Mouse (Mus musculus): ENCODE data around the gene Hist1h3c.

Gene Hist1h3c

GRCm38 (mm10) chr13:23745381-23746161 lies at the start of gene Hist1h3c:
Gene Hist1h3c, minus strand, starts transcription at chr13:23745602.
- in situ Hi-C loops (cut with MboI, MseI) = loop anchor here (5.0 kb wide), 1 partner anchor 1708 kb away; the partner anchor contains the start of genes Hist1h2ah (in 2 of the 2) and Hist1h2bk (in 2 of the 2)

DNA sequence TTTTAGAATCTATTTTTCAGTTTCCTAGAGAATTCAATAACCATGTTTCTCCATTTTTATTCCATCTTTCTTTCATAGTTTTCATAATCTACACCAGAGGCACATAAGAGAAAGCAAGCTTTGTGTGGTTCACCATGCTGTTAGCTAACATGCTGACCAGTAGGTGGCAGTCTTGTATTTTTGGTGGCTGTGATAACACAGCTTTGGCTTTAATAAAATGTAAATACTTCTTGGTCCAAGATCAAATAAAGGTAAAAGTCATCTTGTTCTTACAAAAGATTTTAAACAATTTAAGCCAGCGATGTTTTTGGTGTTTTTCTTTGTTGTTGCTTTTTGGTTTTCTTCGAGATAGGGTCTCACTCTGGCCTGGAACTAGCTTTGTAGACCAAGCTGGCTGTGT lies 47.1 kb upstream of the Hist1h3c start:
- in situ Hi-C loops (cut with MboI, MseI) = loop anchor here in 1 of 2 experiments (10.0 kb wide), 1 partner anchor 502 kb away; no protein-coding TSS in a partner anchor

DNA sequence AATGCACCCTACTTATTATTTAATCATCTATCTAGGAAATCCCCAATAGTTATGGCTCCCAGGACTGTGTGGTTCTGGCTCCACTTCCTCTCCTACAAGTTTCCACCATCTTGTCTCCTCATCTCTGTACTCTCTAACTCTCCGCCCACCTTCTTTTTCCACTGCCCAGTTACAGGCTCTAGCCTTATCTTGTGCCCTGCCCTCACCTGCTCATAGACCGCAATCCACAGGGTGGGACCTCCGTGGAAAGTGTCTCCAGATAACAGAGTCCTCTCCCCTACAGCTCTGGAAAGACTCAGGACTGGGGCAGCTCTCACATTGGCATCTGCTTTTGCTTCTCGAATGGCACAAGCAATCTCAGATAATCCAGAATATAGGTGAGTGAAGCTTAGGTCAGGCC lies 33.6 kb upstream of the Hist1h3c start:
- in situ Hi-C loops (cut with MboI, MseI) = no loop called here

DNA sequence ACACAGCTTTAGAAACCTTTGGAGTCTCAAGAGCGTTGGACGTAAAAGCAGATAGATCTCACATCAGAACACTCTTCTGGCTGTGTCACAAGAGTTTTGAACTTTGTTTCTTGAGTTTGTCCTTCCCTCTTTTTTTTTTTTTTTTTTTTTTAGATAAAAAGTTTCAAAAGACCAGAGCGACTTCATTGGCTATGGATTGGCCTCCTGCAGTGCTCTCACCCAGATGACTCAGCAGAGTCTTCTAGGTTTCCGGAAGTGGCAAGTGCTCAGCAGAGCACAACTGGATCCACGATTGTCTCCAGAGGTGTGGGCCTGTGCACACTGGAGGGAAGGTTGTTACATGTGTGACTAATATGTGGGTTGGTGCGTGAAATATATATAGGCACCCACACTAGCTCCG lies 32.9 kb upstream of the Hist1h3c start:
- in situ Hi-C loops (cut with MboI, MseI) = no loop called here

DNA sequence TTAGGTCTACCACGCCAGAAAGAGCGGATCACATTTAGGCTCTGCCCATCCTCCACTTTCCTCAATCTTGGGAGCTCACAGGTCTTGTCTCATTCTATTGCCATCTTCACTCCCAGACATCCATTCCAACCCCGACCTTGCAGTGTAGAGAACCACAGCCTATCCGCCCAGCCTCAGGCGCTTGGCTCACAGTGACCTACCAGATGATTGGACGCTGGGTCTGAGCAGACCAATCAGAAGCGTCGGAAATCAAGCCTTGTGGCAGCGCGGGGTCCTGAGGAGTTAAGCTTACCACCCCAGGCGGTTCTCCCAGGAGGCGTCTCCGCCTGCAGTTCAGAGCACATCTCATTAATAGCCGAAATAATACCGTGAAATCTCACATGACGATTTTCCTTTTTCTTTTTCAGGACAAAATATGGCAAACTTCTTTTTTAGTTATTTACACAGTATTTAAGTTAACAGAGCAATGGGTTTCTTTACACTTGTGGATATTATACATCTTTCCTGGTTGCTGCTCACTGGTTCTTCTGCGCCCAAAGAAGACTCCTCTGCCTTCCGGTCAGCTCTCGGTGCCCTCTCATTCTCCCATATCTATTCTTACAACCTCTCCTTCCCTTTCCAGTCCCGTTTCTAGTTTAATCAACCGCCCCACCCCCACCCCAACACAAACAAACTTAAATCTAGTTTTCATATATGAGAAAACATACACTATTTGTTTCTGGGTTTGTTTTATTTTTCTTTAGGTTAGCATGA lies 27.3 kb upstream of the Hist1h3c start:
- in situ Hi-C loops (cut with MboI, MseI) = loop anchor here (25.0 kb wide), 1 partner anchor 1985 kb away; the partner anchor contains the start of genes Hist1h1b (in 2 of the 2), Hist1h2an (in 2 of the 2), Hist1h2bp (in 2 of the 2) and Hist1h3i (in 2 of the 2)

- in situ Hi-C loops (cut with MboI, MseI) = loop anchor here (25.0 kb wide), 1 partner anchor 1982 kb away; the partner anchor contains the start of genes Hist1h1b (in 2 of the 2), Hist1h2an (in 2 of the 2), Hist1h2bp (in 2 of the 2) and Hist1h3i (in 2 of the 2)
Measured at GRCm38 (mm10) chr13:23769613-23770012, 24.2 kb upstream of the Hist1h3c start, which contains the start of gene Trim38. Gene Trim38, plus strand, starts transcription at chr13:23769913.

DNA sequence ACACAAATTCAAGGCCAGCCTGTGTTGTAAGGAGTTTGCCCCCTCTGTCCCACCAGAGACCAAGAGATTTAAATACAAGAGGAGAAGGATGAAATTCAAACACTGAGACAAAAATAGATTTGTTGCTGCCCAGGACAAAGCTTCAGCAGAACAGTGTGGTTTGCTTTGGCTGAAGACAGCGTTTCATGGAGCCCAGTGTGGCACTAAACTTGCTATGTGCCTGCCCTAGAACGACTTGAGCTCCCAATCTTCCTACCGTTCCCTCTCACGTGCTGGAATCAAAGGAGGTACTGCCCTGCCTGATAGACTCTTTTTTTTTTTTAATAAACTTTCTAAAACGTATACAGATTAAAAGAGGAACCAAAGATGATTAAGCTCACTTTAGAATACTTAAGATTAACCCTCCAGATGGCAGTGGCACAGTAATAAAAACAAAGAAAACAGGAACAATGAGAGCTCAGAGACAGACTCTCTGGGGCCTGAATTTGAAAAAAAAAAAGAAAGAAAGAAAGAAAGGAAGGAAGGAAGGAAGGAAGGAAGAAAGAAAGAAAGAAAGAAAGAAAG lies 23.5 kb upstream of the Hist1h3c start:
- in situ Hi-C loops (cut with MboI, MseI) = loop anchor here (25.0 kb wide), 1 partner anchor 1982 kb away; the partner anchor contains the start of genes Hist1h1b (in 2 of the 2), Hist1h2an (in 2 of the 2), Hist1h2bp (in 2 of the 2) and Hist1h3i (in 2 of the 2)

DNA sequence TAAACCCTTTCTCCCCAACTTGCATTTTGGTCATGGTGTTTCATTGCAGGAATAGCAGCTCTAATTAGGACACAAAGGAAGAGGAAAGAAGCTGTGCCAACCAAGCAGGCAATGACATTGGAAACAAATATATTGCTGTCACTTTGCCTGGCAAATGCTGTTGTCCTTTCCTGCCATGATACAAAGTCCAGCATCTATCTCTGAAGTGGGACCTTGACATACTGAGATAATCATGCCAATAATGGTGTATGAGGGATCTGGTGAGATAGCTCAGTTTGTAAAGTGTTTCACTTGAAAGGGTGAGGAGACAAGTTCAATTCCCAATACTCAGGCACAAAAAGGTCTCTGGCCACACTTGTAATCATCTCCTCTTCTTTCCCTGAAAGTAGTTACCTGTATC lies 21.4 kb upstream of the Hist1h3c start:
- in situ Hi-C loops (cut with MboI, MseI) = loop anchor here (25.0 kb wide), 1 partner anchor 1979 kb away; the partner anchor contains the start of genes Hist1h1b (in 2 of the 2), Hist1h2an (in 2 of the 2), Hist1h2bp (in 2 of the 2) and Hist1h3i (in 2 of the 2)

- in situ Hi-C loops (cut with MboI, MseI) = loop anchor here (25.0 kb wide), 1 partner anchor 1978 kb away; the partner anchor contains the start of genes Hist1h1b (in 2 of the 2), Hist1h2an (in 2 of the 2), Hist1h2bp (in 2 of the 2) and Hist1h3i (in 2 of the 2)
Measured at GRCm38 (mm10) chr13:23765172-23765513, 19.7 kb upstream of the Hist1h3c start.

GRCm38 (mm10) chr13:23764324-23765171 lies 19.1 kb upstream of the Hist1h3c start:
- in situ Hi-C loops (cut with MboI, MseI) = loop anchor here (25.0 kb wide), 1 partner anchor 1977 kb away; the partner anchor contains the start of genes Hist1h1b (in 2 of the 2), Hist1h2an (in 2 of the 2), Hist1h2bp (in 2 of the 2) and Hist1h3i (in 2 of the 2)

- in situ Hi-C loops (cut with MboI, MseI) = loop anchor here (25.0 kb wide), 1 partner anchor 1976 kb away; the partner anchor contains the start of genes Hist1h1b (in 2 of the 2), Hist1h2an (in 2 of the 2), Hist1h2bp (in 2 of the 2) and Hist1h3i (in 2 of the 2)
Measured at GRCm38 (mm10) chr13:23763586-23764323, 18.4 kb upstream of the Hist1h3c start, which contains the start of gene Hist1h1a. Gene Hist1h1a, plus strand, starts transcription at chr13:23763666.

DNA sequence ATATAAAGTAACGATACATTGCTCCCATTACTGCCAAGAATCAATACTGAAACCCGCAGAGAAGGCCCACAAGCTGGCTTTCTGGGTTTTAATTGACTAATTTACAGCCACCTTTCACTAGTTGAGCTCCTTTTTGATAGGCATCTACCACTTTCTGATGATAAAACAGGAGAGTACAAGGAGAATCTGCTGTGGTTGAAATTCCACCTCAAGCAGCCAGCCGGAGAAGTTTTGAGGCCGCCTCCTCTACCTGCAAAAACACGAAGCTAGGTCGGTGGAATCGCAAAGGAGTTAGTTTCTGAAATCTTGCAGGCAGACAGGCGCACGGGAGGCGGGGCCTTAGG lies 17.8 kb upstream of the Hist1h3c start:
- in situ Hi-C loops (cut with MboI, MseI) = loop anchor here (25.0 kb wide), 1 partner anchor 1976 kb away; the partner anchor contains the start of genes Hist1h1b (in 2 of the 2), Hist1h2an (in 2 of the 2), Hist1h2bp (in 2 of the 2) and Hist1h3i (in 2 of the 2)

DNA sequence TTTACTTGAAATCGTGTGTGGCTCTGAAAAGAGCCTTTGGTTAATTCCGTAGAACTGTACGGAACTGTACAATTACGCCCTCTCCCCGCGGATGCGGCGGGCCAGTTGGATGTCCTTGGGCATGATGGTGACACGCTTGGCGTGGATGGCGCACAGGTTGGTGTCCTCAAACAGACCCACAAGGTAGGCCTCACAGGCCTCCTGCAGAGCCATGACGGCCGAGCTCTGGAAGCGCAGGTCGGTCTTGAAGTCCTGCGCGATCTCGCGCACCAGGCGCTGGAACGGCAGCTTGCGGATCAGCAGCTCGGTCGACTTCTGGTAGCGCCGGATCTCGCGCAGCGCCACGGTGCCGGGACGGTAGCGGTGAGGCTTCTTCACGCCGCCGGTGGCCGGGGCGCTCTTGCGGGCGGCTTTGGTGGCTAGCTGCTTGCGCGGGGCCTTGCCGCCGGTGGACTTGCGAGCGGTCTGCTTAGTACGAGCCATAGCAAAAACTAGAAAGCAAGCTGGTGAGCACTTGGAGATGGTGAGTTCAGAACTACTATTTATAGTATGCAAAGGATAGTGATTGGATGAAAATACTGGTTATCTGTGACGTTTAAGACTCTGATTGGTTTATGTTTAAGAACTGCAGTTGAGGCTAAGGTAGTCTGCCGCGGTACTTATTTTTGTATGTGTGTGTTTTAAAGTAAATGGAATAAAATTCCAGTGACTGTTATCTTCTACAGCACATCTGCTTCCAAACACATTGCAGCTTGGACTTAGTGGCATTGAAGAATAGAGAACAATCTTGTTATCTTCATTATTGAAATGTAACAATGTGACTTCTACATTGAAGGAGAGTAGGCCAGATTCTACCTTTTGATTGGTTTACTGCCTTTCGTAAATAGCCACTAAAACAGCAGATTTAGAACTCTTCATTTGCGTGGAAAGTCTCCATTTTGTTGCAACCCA lies 16.7 kb upstream of the Hist1h3c start, which contains the start of gene Hist1h3a:
Hist1h3a (minus strand) TSS at position 516 of the 951 bp plus-strand sequence.
- in situ Hi-C loops (cut with MboI, MseI) = loop anchor here (25.0 kb wide), 1 partner anchor 1975 kb away; the partner anchor contains the start of genes Hist1h1b (in 2 of the 2), Hist1h2an (in 2 of the 2), Hist1h2bp (in 2 of the 2) and Hist1h3i (in 2 of the 2)

- in situ Hi-C loops (cut with MboI, MseI) = loop anchor here (25.0 kb wide), 1 partner anchor 1974 kb away; the partner anchor contains the start of genes Hist1h1b (in 2 of the 2), Hist1h2an (in 2 of the 2), Hist1h2bp (in 2 of the 2) and Hist1h3i (in 2 of the 2)
Measured at GRCm38 (mm10) chr13:23760972-23761864, 15.8 kb upstream of the Hist1h3c start, which contains the start of gene Hist1h4a. Gene Hist1h4a, minus strand, starts transcription at chr13:23761230.

DNA sequence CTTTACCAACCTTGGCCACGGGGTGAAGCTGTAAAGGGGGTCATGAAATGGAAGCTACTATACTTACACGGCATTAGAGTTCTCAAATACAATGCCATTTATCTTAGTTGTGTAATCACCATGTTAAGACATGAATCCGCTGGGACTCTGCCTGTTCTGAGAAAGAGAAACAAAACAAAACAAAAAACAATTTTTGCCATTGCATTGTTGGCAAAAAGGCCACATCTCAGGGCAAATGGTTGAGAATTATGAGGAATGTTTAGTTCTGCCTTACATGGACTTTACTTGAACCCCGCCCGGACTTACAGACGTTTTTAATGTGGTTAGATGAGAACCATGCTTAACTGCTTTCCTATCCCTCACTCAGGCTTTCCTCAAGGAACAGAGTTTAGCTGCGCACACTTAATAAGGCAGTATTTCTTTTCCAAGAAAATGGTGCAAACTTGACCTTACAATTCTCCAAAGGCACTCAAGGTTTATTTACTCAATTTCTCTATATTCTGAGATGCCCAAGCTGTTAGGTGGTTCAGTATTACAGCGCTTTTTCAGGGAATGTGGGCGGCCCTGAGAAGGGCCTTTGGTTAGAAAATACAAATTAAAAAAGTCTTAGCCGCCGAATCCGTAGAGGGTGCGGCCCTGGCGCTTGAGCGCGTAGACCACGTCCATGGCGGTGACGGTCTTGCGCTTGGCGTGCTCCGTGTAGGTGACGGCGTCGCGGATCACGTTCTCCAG lies 15.0 kb upstream of the Hist1h3c start:
- in situ Hi-C loops (cut with MboI, MseI) = loop anchor here (25.0 kb wide), 1 partner anchor 1973 kb away; the partner anchor contains the start of genes Hist1h1b (in 2 of the 2), Hist1h2an (in 2 of the 2), Hist1h2bp (in 2 of the 2) and Hist1h3i (in 2 of the 2)

Data from T-helper 17 cell (primary cell).